Mouse (Mus musculus) liver, embryonic 12.5 days (tissue): ENCODE data around the gene Proser3. TPM values are rescaled to one million over a fixed set of nuclear protein-coding genes. Genes with fewer than 3 reads are reported as not detected.
A peak's percentile ranks its signal among the peaks of the same experiment; 100 is the strongest.

Experiments
- ATAC-seq: fragments of 200-750 bp; cut with Nextera tagmentation; 2 replicates; pipeline ENCODE4 v1.8.0; 2017; ENCODE audit warnings: moderate number of reproducible peaks, mild to moderate bottlenecking, moderate library complexity
- H3K27ac ChIP-seq: fragments of 300-500 bp; sonication (generic); 2 replicates; pipeline ENCODE4 v1.5.1; 2016; ENCODE audit warnings: mild to moderate bottlenecking
- H3K27me3 ChIP-seq: fragments of 300-500 bp; sonication (generic); replicated peaks from 2 replicates; pipeline ENCODE4 v1.6.1; 2016; ENCODE audit warnings: mild to moderate bottlenecking, moderate library complexity
- H3K36me3 ChIP-seq: fragments of 300-500 bp; sonication (generic); 2 replicates; pipeline ENCODE4 v1.6.1; 2016; ENCODE audit warnings: mild to moderate bottlenecking, moderate library complexity
- H3K4me1 ChIP-seq: fragments of 300-500 bp; sonication (generic); 2 replicates; pipeline ENCODE4 v1.6.1; 2016
- H3K4me2 ChIP-seq: fragments of 300-500 bp; sonication (generic); 2 replicates; pipeline ENCODE4 v1.6.1; 2016; ENCODE audit warnings: mild to moderate bottlenecking, moderate library complexity
- H3K4me3 ChIP-seq: fragments of 300-500 bp; sonication (generic); 2 replicates; pipeline ENCODE4 v1.5.1; 2016; ENCODE audit warnings: mild to moderate bottlenecking, moderate library complexity
- H3K9ac ChIP-seq: fragments of 300-500 bp; sonication (generic); 2 replicates; pipeline ENCODE4 v1.6.1; 2016; ENCODE audit warnings: mild to moderate bottlenecking, moderate library complexity
- H3K9me3 ChIP-seq: fragments of 300-500 bp; sonication (generic); replicated peaks from 2 replicates; pipeline ENCODE4 v1.6.1; 2016; ENCODE audit warnings: mild to moderate bottlenecking, moderate library complexity
- WGBS: fragments of 180-500 bp; shearing (Covaris S2); methylation state at CpG from one replicate; pipeline ENCODE4 v1.1.7; 2016; ENCODE audit not compliant: insufficient replicate concordance; 5-methylcytosine and 5-hydroxymethylcytosine counted together
- polyA plus RNA-seq: library from polyadenylated mRNA; unstranded; fragments of >200 nt; fragmentation: Nextera tagmentation; extraction: Ambion mirVana; gene quantifications from 2 replicates; pipeline ENCODE4 v1.2.1, GENCODE M21; 2016

The Proser3 gene
- polyA plus RNA-seq, 1 experiment from 2014 or later = 5.6 TPM

DNA sequence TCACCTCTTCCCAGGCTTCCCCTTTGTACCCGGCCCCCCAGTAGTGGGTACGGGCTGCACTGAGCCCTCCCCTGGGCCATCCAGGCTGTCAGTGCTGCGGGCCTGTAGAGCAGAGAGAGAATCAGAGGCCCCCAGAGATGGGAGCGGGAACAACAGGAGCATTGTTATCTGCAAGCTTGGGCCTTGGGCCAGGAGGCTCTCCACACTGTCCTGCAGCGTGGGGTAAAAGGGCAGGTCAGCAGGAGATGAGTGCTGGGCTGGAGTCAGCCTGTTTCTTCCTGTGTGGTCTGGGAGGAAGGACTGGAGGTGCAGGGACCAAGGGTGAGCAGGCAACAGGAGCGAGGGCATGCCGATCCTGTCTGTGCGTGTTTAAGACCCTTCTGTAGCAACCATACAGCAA is 19.2 kb downstream of the Proser3 start:
- H3K36me3 ChIP-seq = peaks cover 49% of the 10 kb centered on the region
- H3K9ac ChIP-seq = no peak overlapping the region
- no peak overlapping the region for H3K27ac ChIP-seq
- WGBS = 61% methylated on average over 8 of the region's 8 CpGs
- no peak for ATAC-seq
- peaks cover 43% of the 10 kb centered on the region for H3K4me1 ChIP-seq
- H3K4me2 ChIP-seq = peak overlapping the region; percentile 19; the same call in 1 of the 2 replicates
- H3K9me3 ChIP-seq = no peaks in the 10 kb centered on the region
- no peaks in the 10 kb centered on the region for H3K27me3 ChIP-seq
- H3K4me3 ChIP-seq = no peak overlapping the region

- Histone ChIP-seq H3K27ac (no peak overlapping the region), H3K9me3 (no peaks in the 10 kb centered on the region), H3K4me1 (peaks cover 44% of the 10 kb centered on the region), H3K36me3 (peaks cover 65% of the 10 kb centered on the region), H3K27me3 (no peaks in the 10 kb centered on the region), H3K9ac (no peak overlapping the region), H3K4me3 (no peak overlapping the region), H3K4me2 (no peak overlapping the region)
- WGBS = 73% methylated on average over 9 of the region's 9 CpGs
- ATAC-seq = no peak
These were observed 20.7 kb downstream of the Proser3 start for GRCm38 (mm10) chr7:30531291-30531815.

DNA sequence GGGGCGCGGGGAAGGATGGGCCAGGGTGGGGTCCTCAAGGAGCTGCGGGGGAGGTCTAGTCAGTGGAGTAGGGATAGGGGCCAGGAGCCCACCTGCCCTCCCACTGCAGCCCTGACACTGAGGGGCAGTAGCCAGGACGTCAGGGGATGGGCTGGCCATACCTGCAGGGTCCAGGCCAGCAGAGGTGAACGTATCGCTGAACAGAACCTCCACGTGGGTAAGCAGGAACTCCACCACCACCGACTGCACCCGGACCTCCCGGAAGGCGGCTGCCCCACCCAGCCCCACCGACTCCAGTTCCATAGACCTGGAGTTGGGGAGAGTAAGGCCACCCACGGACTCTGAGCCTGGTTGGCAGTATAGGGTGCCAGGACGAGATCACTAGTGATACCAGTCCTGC is 25.1 kb downstream of the Proser3 start:
- no peak overlapping the region for H3K27ac ChIP-seq
- no peak overlapping the region for H3K4me2 ChIP-seq
- 78% methylated on average over 14 of the region's 14 CpGs for WGBS

GRCm38 (mm10) chr7:30526399-30526798 is 25.7 kb downstream of the Proser3 start:
- Histone ChIP-seq H3K36me3 (peaks cover 81% of the 10 kb centered on the region), H3K27ac (no peak overlapping the region), H3K9ac (no peak overlapping the region), H3K4me2 (no peak overlapping the region; the same call in 1 of the 2 replicates), H3K27me3 (no peaks in the 10 kb centered on the region), H3K4me1 (peaks cover 10% of the 10 kb centered on the region), H3K4me3 (no peak overlapping the region), H3K9me3 (no peaks in the 10 kb centered on the region)
- no peak for ATAC-seq
- 54% methylated on average over 17 of the region's 17 CpGs for WGBS

More for the DNA sequence above, 25.1 kb downstream of the Proser3 start:
- no peak overlapping the region for H3K9ac ChIP-seq
- no peak overlapping the region for H3K4me3 ChIP-seq
- H3K36me3 ChIP-seq = peaks cover 87% of the 10 kb centered on the region
- no peaks in the 10 kb centered on the region for H3K9me3 ChIP-seq
- H3K4me1 ChIP-seq = peaks cover 16% of the 10 kb centered on the region
- no peaks in the 10 kb centered on the region for H3K27me3 ChIP-seq
- no peak for ATAC-seq

GRCm38 (mm10) chr7:30525954-30526353 is 26.1 kb downstream of the Proser3 start:
- Histone ChIP-seq H3K9me3 (no peaks in the 10 kb centered on the region), H3K36me3 (peaks cover 77% of the 10 kb centered on the region), H3K4me3 (no peak overlapping the region), H3K9ac (no peak overlapping the region), H3K27me3 (no peaks in the 10 kb centered on the region), H3K4me1 (peaks cover 6% of the 10 kb centered on the region; the same call in 1 of the 2 replicates), H3K27ac (no peak overlapping the region), H3K4me2 (no peak overlapping the region)
- WGBS = 48% methylated on average over 10 of the region's 10 CpGs
- ATAC-seq = no peak

DNA sequence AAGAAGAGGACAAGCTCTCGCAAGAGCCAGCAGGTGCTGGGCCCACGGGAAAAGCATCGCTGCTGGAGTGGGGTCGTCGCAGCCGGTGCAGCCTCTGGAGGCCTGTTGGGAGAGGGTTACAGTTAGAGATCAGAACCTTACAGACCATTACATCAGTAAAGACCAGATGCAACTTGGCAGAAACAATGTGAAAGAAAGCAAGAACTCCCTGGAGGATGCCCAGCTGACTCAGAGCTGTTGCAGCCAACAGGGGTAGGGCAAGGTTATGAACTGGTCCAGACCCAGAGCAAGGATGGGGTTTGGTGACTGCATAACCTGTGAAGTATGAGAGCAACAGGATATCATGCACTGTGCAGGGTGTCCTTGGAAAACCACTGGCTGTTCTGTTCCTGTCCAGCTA is 27.6 kb downstream of the Proser3 start:
- Histone ChIP-seq H3K4me1 (peaks cover 6% of the 10 kb centered on the region; the same call in 1 of the 2 replicates), H3K9me3 (no peaks in the 10 kb centered on the region), H3K36me3 (peaks cover 62% of the 10 kb centered on the region), H3K9ac (no peak overlapping the region), H3K27me3 (0 out of 2 replicates have a peak, but pooled peaks cover 3% of the 10 kb centered on the region), H3K4me2 (no peak overlapping the region), H3K27ac (no peak overlapping the region), H3K4me3 (no peak overlapping the region)
- ATAC-seq = no peak
- whole genome bisulfite sequencing = 80% methylated on average over 6 of the region's 6 CpGs

DNA sequence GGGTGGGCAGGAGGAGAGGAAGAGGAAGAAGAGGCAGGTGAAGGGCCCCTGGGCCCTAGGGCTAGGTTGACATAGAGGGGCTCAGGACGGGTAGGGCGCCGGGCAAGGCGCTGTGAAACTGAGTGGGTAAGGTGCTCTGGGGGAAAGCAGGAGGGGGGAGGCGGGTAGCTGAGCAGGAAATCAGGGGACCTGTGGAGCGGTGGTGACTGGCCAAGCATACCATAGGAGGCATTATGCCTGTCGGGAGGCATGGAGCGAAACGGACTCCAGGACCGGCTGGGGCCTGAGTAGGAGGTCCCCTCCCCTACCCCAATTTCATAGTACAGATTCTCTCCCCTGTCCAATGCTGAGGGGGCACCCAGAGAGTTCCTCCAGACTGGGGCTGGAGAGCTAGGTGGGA is 29.2 kb downstream of the Proser3 start:
- 0 out of 2 replicates have a peak, but pooled peaks cover 3% of the 10 kb centered on the region for H3K27me3 ChIP-seq
- peaks cover 6% of the 10 kb centered on the region; the same call in 1 of the 2 replicates for H3K4me1 ChIP-seq
- 85% methylated on average over 10 of the region's 10 CpGs for WGBS
- no peak overlapping the region for H3K27ac ChIP-seq
- H3K9ac ChIP-seq = no peak overlapping the region
- H3K4me3 ChIP-seq = no peak overlapping the region
- H3K4me2 ChIP-seq = no peak overlapping the region
- ATAC-seq = no peak
- no peaks in the 10 kb centered on the region for H3K9me3 ChIP-seq
- peaks cover 46% of the 10 kb centered on the region for H3K36me3 ChIP-seq

- no peak overlapping the region for H3K9ac ChIP-seq
- H3K4me1 ChIP-seq = 0 out of 2 replicates have a peak, but pooled peaks cover under 1% of the 10 kb centered on the region
- 0 out of 2 replicates have a peak, but pooled peaks cover 3% of the 10 kb centered on the region for H3K27me3 ChIP-seq
- H3K36me3 ChIP-seq = peaks cover 26% of the 10 kb centered on the region
- H3K4me3 ChIP-seq = no peak overlapping the region
- H3K27ac ChIP-seq = no peak overlapping the region
- no peak for ATAC-seq
- H3K4me2 ChIP-seq = no peak overlapping the region
- 72% methylated on average over 5 of the region's 5 CpGs for WGBS
- no peaks in the 10 kb centered on the region for H3K9me3 ChIP-seq
These were observed 31.2 kb downstream of the Proser3 start for GRCm38 (mm10) chr7:30520856-30521255.

DNA sequence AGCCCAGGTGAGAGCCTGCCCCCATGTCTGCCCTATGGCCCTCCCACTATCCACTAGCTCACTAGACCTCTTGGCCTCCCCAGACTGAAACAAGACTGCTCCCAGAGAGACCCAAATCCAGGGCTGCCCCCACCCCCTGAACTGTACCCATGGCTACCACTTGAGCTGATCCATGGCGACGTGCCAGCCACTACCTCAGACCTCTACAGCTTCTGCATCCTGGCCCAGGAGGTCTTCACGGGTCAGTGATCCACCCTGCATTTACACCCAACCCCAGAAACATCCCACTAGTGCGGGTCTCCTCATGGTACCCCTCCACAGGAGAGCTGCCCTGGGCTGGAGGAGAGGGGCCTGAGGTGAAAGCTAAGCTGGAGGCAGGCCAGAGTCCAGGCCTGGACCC is 31.7 kb downstream of the Proser3 start:
- no peak for ATAC-seq
- Histone ChIP-seq H3K27me3 (0 out of 2 replicates have a peak, but pooled peaks cover 3% of the 10 kb centered on the region), H3K4me2 (no peak overlapping the region), H3K9me3 (no peaks in the 10 kb centered on the region), H3K27ac (no peak overlapping the region), H3K36me3 (peaks cover 21% of the 10 kb centered on the region), H3K4me3 (no peak overlapping the region), H3K4me1 (no peaks in the 10 kb centered on the region), H3K9ac (no peak overlapping the region)
- WGBS = 57% methylated on average over 4 of the region's 4 CpGs

DNA sequence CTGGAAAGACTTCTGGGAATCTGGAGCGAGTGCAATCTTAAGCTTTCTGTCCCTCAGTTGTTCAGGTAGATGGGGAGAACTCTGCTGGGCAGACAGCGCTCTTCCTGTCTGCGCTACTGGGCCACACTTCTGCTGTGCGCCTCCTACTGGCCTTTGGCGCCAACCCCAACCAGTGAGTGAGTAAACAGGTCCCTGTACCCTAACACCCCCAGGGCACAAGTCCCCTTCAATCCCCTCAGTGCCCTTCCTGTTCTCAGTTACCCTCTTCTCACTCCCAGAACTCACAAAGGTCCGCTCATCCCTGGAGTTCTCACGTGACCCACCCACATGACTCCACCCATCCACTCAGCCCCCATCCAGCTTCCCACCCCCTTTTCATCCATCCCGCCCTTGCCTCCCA is 33.8 kb downstream of the Proser3 start:
- Histone ChIP-seq H3K27me3 (0 out of 2 replicates have a peak, but pooled peaks cover 7% of the 10 kb centered on the region), H3K9ac (no peak overlapping the region)
- no peak for ATAC-seq

DNA sequence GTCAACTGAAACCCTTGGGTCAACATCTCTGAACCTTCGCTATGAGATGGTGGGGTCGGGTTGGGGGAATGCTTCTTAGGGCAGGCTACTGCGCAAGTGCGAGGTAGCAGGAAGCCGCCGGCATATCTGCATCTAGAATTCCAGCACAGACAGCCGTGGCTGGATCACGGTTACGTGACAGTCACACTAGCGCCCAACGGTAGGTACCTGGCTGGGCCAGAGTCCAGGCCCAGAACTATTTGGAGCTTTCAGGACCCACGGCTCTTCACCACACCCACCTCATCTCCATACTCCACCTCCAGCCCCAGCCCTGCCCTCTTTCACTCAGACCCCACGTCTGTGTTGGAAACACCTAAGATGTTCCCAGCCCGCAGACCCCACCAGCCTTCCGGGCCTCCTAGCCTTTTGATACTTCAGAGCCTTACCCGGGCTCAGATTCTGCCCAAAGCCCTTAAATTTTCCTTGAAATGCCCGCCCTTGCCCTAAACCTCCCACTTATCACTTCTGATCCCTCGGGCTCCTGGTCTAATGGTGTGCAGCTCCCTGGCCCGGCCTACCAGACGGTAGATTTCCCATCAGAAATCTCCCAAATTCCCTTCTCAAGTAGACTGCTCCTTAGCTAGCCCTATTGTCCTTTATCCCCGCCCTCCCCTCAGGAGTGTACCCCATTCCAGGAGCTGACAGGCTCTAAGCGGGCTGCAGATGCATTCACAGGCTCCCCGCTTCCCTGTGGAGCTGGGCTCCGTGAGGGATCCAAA is 36.9 kb downstream of the Proser3 start:
- Histone ChIP-seq H3K4me1 (no peaks in the 10 kb centered on the region), H3K27me3 (0 out of 2 replicates have a peak, but pooled peaks cover 8% of the 10 kb centered on the region), H3K4me3 (no peak overlapping the region), H3K4me2 (no peak overlapping the region), H3K27ac (no peak overlapping the region), H3K9me3 (no peaks in the 10 kb centered on the region), H3K36me3 (no peaks in the 10 kb centered on the region), H3K9ac (no peak overlapping the region)
- WGBS = 53% methylated on average over 24 of the region's 24 CpGs
- ATAC-seq = no peak

More for the DNA sequence above, 33.8 kb downstream of the Proser3 start:
- WGBS = 35% methylated on average over 8 of the region's 8 CpGs
- H3K4me3 ChIP-seq = no peak overlapping the region
- H3K9me3 ChIP-seq = no peaks in the 10 kb centered on the region
- no peak overlapping the region for H3K27ac ChIP-seq
- peaks cover 2% of the 10 kb centered on the region for H3K36me3 ChIP-seq
- H3K4me1 ChIP-seq = no peaks in the 10 kb centered on the region
- H3K4me2 ChIP-seq = no peak overlapping the region

GRCm38 (mm10) chr7:30508061-30508460 is 44.0 kb downstream of the Proser3 start:
- Histone ChIP-seq H3K27ac (no peak overlapping the region), H3K4me3 (no peak overlapping the region), H3K9me3 (no peaks in the 10 kb centered on the region), H3K4me2 (no peak overlapping the region), H3K9ac (no peak overlapping the region), H3K4me1 (no peaks in the 10 kb centered on the region), H3K36me3 (no peaks in the 10 kb centered on the region), H3K27me3 (no peaks in the 10 kb centered on the region)
- 34% methylated on average over 4 of the region's 4 CpGs for WGBS
- ATAC-seq = no peak
